Mouse (Mus musculus) cerebellum, adult 2 months (tissue): Measurements from ENCODE around the gene Gm45233.

Experiments
- CTCF ChIP-seq: fragments of 200-500 bp; IDR thresholded peaks from 2 replicates; pipeline ENCODE4 v1.5.1; 2011; ENCODE audit warnings: low read depth, mild to moderate bottlenecking, control low read depth, low read length, moderate library complexity, borderline replicate concordance; ENCODE audit not compliant: insufficient read depth
- POLR2A ChIP-seq: fragments of 200-500 bp; IDR thresholded peaks from 2 replicates; pipeline ENCODE4 v1.6.1; 2011; ENCODE audit warnings: low read length, control low read depth, borderline replicate concordance; ENCODE audit not compliant: insufficient read depth

DNA sequence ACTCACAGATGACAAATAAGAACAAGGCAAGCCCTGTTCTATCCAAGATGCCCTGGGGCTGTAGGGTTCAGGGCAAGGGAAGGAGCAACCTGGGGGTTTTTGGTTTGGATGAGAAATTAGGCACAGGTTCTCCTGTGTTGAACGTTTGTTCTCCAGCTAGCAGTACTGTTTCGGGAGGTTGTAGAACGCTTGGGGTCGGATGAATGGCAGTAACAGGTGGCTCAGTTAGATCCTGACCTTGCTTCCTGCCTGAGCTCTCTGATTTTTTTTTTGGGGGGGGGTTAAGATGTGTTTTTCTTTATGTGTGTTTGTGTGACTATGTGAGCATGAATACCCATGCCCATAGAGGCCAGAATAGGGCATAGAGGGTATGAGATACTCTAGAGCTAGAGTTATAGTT is 68.6 kb downstream of the Gm45233 start:
- no peak for TF ChIP-seq CTCF
- no peak for TF ChIP-seq POLR2A
